Mouse (Mus musculus): Measurements from ENCODE around the gene Gclc. TPM values are rescaled to one million over a fixed set of nuclear protein-coding genes. Genes with fewer than 3 reads are reported as not detected.
A peak's percentile ranks its signal among the peaks of the same experiment; 100 is the strongest.

Gclc gene
- polyA plus RNA-seq, 1 experiment from 2014 or later, result 14.5 TPM

DNA sequence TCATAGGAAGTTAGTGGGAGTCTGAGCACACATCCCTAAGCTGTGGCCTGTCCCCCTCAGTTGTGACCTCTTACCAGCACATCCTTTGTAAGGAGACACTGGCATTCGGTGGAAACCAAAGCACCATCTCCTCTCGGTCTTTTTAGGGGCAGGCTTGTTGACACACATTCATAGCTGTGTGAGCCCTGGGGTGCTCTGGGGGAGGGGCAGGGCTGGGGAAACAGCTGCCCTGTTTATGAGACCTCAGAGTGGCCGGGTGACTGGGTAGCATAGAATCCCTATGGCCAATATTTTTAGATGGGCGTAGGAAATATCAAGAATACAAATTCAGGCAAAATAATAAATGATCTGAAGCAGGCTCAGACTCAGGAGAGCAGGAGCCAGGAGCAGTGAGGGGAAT, 71.9 kb downstream of the Gclc start:
- Histone ChIP-seq H3K27ac (peak overlapping the region; percentile 64), H3K4me2 (no peak overlapping the region), H3K36me3 (no peaks in the 10 kb centered on the region), H3K27me3 (no peaks in the 10 kb centered on the region), H3K9me3 (no peaks in the 10 kb centered on the region), H3K4me3 (replicated peaks) (no peak overlapping the region), H3K9ac (replicated peaks) (no peak overlapping the region), H3K4me1 (replicated peaks) (peaks cover 14% of the 10 kb centered on the region)
- no peak for ATAC-seq (ENCODE audit: insufficient number of reproducible peaks, insufficient read depth, low FRiP score, low TSS enrichment, low read depth)
- WGBS, result 23% methylated on average over 4 of the region's 4 CpGs

DNA sequence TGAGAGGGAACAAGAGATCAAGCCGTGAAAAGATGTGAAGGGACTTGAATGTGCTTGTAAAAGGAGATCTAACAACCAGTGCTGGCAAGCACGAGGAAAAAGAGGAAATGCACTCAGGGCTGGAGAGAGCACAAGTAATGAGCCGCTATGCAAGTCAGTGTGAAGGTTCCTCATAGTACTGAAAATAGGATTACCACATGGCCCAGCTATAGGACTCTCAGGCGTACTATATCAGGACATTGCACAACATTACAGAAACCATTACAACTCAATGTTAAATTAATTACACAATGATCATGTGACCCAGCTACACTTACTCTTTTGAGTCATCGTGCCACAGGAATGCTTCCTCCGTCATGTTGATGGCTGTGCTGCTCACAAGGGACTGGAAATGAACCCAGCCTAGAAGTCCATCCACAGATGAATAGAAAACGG, 74.2 kb downstream of the Gclc start:
- Histone ChIP-seq H3K4me2 (no peak overlapping the region), H3K27me3 (no peaks in the 10 kb centered on the region), H3K9ac (replicated peaks) (no peak overlapping the region), H3K4me1 (replicated peaks) (peaks cover 14% of the 10 kb centered on the region), H3K9me3 (no peaks in the 10 kb centered on the region), H3K4me3 (replicated peaks) (no peak overlapping the region), H3K27ac (peak overlapping the region; percentile 18; the same call in 1 of the 2 replicates), H3K36me3 (no peaks in the 10 kb centered on the region)
- 41% methylated on average over 7 of the region's 7 CpGs for WGBS
- ATAC-seq (ENCODE audit: insufficient number of reproducible peaks, insufficient read depth, low FRiP score, low TSS enrichment, low read depth), result no peak

DNA sequence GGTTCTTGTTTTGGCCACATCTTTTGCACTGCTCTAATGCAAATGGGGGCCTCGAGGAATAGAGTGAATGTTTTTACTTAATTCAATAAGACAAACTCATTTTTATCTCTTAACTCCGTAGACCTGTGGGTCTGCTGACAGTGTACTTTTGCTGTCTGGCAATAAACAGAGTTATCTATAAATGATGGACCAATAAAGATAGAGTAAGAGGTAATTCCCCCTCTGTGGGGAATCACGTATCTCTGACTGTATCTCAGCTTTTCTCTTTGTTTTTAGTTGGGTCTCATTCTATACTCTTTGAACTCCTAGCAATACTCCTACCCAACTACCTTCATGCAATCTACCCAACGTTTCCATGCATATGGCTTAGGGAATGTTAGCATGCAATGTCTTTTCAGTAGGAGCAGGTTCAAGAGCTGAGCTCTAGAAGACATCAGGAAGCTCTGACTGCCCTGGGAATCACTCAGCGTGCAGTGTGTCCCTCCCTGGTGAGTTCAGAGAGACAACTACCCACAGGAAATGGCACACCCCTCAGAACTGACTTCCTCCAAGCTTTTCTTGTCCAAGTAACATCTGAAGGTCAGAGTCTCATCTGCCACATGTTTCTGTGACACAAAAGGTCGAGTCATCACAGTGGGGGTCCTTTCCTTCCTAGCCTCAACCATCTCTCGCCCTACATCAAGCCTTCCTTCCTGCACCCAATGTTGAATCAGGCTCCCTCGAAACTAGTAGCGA, 80.1 kb downstream of the Gclc start:
- no peak for ATAC-seq (ENCODE audit: insufficient number of reproducible peaks, insufficient read depth, low FRiP score, low TSS enrichment, low read depth)
- Histone ChIP-seq H3K27me3 (no peaks in the 10 kb centered on the region), H3K4me2 (no peak overlapping the region), H3K4me1 (replicated peaks) (no peaks in the 10 kb centered on the region), H3K36me3 (no peaks in the 10 kb centered on the region), H3K9ac (replicated peaks) (no peak overlapping the region), H3K4me3 (replicated peaks) (no peak overlapping the region), H3K27ac (no peak overlapping the region), H3K9me3 (no peaks in the 10 kb centered on the region)
- 77% methylated on average over 9 of the region's 9 CpGs for WGBS

DNA sequence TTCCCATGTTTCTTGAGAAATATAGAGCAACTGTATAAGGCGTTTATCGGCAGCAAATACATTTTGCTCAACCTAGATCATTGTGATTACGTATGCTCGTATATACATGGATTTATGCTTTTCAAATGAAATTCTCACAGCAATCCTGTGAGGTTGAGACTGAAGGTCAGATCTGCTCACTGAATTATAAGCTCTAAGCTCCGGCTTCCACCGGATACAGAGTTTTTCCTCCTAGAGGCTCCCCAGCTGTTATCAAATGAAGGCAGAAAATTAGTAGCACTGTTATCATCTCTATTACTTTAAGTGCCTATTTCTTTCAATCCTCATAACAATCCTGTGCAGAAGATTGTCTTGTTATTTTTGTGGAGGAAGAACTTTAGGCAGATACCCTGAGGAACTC, 80.8 kb downstream of the Gclc start:
- no peak overlapping the region for H3K27ac ChIP-seq
- H3K4me1 ChIP-seq (replicated peaks), result no peaks in the 10 kb centered on the region
- no peaks in the 10 kb centered on the region for H3K27me3 ChIP-seq
- H3K36me3 ChIP-seq, result no peaks in the 10 kb centered on the region
- no peak overlapping the region for H3K4me3 ChIP-seq (replicated peaks)
- H3K4me2 ChIP-seq, result no peak overlapping the region
- H3K9me3 ChIP-seq, result no peaks in the 10 kb centered on the region
- WGBS, result 91% methylated on average over 6 of the region's 6 CpGs
- H3K9ac ChIP-seq (replicated peaks), result no peak overlapping the region
- ATAC-seq (ENCODE audit: insufficient number of reproducible peaks, insufficient read depth, low FRiP score, low TSS enrichment, low read depth), result no peak

DNA sequence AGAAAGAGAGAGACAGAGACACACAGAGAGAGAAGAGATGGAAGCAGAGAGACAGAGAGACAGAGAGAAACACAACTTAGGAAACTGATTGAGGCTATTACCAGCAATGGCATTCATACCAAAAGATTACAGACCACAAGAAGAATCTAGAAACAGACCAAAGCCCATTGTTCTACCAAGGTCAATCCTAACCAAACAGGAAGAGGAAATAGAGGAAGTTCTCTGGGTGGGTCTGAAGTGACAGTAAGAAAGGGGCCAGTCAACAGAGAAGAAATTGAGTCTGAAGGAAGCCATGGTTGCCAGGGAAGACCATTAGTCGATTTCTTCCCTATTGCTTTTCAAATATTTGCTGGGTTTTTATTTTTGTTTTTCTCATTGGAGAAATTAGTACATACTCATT, 81.4 kb downstream of the Gclc start:
- H3K9ac ChIP-seq (replicated peaks), result no peak overlapping the region
- H3K4me1 ChIP-seq (replicated peaks), result no peaks in the 10 kb centered on the region
- no peak overlapping the region for H3K27ac ChIP-seq
- no peak for ATAC-seq (ENCODE audit: insufficient number of reproducible peaks, insufficient read depth, low FRiP score, low TSS enrichment, low read depth)
- no peaks in the 10 kb centered on the region for H3K9me3 ChIP-seq
- H3K4me2 ChIP-seq, result no peak overlapping the region
- H3K36me3 ChIP-seq, result no peaks in the 10 kb centered on the region
- no peak overlapping the region for H3K4me3 ChIP-seq (replicated peaks)
- 86% methylated on average over 1 of the region's 1 CpGs for WGBS
- H3K27me3 ChIP-seq, result no peaks in the 10 kb centered on the region

DNA sequence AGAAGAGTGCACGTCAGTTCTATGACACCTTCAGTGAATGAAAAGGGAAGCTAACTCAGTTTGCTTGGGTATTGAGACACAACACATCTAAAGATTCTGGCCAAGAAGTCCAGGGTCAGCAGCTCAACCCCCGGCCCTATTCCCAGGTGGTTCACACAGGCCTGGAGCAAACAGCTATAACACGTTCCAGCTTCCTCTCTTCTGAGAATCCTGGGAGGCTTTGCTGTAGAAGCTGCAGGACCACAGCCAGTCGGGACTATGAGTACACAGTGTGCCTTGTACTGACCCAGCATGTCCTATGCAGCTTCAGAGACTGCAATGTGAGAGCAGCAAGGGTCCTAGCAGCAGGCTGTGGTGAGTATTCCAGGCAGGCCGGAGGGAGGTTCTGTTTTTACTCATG, 84.3 kb downstream of the Gclc start:
- Histone ChIP-seq H3K27me3 (no peaks in the 10 kb centered on the region), H3K4me2 (no peak overlapping the region), H3K27ac (no peak overlapping the region), H3K9me3 (no peaks in the 10 kb centered on the region), H3K36me3 (no peaks in the 10 kb centered on the region), H3K4me3 (replicated peaks) (no peak overlapping the region), H3K4me1 (replicated peaks) (no peaks in the 10 kb centered on the region), H3K9ac (replicated peaks) (no peak overlapping the region)
- 69% methylated on average over 5 of the region's 5 CpGs for WGBS
- ATAC-seq (ENCODE audit: insufficient number of reproducible peaks, insufficient read depth, low FRiP score, low TSS enrichment, low read depth), result no peak

Other genes starting within 250 kb of the Gclc start
- gene Lrrc1, start 209.7 kb upstream of the Gclc start, polyA plus RNA-seq (2016; fragmentation: Nextera tagmentation; extraction: Ambion mirVana), result 11.4 and 13.2 TPM in 2 replicates
- gene Klhl31, start 118.0 kb upstream of the Gclc start, polyA plus RNA-seq (2016; fragmentation: Nextera tagmentation; extraction: Ambion mirVana), result 3.3 and 4.3 TPM in 2 replicates
- 71.9 and 75.5 TPM in 2 replicates for gene Elovl5, start 162.8 kb downstream of the Gclc start, polyA plus RNA-seq (2016; fragmentation: Nextera tagmentation; extraction: Ambion mirVana)

Data from limb, embryonic 12.5 days (tissue).